Mouse (Mus musculus) gastrocnemius, postnatal 10 days (tissue): Measurements from ENCODE around the gene Slc25a44. TPM values are rescaled to one million over a fixed set of nuclear protein-coding genes. Genes with fewer than 3 reads are reported as not detected.
"Not testable (repeated sequence)": the region's sequence is repeated elsewhere in the genome, so short reads cannot be mapped to it uniquely, and the experiment has no call there.

ENCODE experiments used
- DNase-seq: peaks from one replicate; pipeline ENCODE4 v3.0.0; 2021; ENCODE audit warnings: mixed read lengths
- microRNA-seq, 2 experiments: library from miRNA; unstranded; fragments of <30 nt; microRNA quantifications; one replicate each; pipeline ENCODE4 v1.2.0; 2021
- total RNA-seq, 2 experiments: library from RNA; stranded (reverse); gene quantifications; 2 replicates each; pipeline ENCODE4 v1.2.3; 2021

Gene Slc25a44
- total RNA-seq, 2 experiments from 2014 or later: 11.9 to 12.3 TPM

DNA sequence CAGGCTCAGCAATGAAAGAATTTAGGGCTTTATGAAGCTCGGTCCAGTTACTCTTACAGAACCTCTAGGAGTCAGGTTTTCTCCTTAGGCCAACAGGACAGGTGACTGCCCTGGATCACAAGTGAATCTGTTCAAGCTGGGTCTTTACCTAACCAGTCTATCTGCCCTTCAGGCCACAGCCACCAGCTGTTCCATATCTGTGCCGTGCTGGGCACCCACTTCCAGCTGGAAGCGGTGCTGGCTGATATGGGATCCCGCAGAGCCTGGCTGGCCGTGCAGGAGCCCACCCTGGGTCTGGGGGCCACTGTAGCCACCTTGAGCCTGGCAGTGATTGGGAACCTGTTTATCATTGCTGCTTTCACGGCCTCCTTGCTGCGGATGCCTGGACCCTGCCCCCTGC lies 57.4 kb downstream of the Slc25a44 start:
- DNase-seq: not testable (repeated sequence)

DNA sequence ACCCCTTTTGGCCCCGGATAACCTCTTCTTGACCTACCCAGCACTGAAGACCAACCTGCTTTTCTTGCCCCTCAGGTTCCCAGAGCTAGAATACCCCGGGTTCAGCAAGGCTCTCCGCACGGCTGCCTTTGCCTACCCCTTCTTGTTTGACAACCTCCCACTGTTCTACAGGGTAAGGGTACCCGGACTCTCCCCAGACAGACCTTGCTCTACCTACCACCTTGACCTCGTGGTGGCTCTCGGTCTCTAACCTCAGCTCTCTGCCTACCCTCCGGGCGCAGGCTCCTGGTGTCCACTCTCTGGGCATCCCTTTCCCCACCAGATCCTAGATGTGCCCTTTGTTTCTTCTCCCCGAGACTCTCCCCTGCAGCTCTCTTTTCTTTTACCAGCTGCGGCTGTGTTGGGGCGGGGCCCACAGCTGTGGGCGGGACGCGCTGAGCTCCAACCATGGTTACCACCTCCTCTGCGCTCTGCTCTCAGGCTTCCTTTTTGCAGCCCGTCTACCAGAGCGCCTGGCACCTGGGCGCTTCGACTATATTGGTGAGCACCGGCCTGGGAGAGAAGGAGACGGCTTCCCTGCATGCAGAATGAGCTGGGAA lies 58.0 kb downstream of the Slc25a44 start:
- DNase-seq: peak; percentile 40

DNA sequence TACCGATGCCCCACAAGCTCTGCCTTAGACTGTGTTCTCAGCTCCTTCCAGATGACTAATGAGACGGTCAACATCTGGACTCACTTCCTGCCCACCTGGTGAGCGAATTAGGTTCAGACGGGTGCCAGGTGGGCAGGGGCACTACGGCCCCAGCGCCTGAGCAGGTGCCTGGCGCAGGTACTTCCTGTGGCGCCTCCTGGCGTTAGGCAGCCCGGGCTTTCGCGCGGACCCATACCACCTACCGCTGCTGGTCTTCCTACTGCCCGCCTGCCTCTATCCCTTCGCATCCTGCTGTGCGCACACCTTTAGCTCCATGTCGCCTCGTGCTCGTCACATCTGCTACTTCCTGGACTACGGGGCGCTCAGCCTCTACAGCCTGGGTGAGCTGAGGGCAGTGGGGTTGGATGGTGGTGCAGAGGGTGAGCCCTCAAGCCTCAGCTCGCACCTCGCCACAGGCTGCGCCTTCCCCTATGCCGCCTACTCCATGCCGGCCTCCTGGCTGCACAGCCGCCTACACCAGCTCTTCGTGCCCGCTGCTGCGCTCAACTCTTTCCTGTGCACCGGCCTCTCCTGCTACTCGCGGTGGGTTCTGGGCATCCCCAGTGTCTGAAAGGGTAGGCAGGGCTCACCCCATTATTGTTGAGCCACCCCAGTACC lies 59.1 kb downstream of the Slc25a44 start:
- no peak for DNase-seq

DNA sequence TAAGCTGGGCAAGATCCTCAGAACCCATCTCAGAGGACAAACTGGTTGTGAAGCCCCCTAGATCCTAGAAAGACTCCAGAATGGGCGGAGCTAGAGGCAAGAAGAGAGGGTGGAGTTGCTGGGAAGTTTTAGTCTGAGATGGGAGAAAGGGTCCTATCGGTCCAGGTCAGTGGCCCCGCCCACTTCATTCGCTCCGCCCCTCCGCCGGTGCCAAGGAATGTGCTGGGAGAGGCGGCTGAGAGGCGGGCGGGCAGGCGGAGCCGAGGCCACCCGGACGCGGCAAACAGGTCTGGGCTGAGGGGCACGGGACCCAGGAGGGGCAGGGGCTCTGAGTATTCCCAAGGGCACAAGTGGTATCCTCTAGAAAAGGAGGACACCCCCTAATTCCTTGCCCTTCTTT lies 60.6 kb downstream of the Slc25a44 start, which contains the start of gene Paqr6:
Paqr6 (plus strand) TSS at position 248 of the 400 bp plus-strand sequence.
- DNase-seq: peak; percentile 72

DNA sequence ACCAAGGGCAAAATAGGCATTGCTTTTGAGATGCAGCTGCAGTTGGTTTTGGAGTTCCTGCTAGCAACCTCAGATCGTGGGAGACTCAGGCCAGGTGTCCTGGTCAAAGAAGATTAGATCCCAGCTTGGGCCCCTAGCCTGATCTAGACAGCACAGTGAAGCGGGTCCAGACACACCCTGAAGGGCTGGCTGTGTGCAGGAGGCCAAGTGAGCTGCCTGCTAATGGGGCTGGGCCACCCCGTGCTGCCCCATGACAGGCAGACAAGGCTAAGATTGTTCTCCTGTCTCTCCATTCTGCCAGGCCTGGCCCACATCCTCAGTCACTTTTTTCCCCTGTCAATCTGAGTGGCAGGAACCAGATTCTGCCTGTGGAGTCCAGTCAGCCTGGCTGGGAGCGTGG lies 61.2 kb downstream of the Slc25a44 start:
- DNase-seq: no peak

DNA sequence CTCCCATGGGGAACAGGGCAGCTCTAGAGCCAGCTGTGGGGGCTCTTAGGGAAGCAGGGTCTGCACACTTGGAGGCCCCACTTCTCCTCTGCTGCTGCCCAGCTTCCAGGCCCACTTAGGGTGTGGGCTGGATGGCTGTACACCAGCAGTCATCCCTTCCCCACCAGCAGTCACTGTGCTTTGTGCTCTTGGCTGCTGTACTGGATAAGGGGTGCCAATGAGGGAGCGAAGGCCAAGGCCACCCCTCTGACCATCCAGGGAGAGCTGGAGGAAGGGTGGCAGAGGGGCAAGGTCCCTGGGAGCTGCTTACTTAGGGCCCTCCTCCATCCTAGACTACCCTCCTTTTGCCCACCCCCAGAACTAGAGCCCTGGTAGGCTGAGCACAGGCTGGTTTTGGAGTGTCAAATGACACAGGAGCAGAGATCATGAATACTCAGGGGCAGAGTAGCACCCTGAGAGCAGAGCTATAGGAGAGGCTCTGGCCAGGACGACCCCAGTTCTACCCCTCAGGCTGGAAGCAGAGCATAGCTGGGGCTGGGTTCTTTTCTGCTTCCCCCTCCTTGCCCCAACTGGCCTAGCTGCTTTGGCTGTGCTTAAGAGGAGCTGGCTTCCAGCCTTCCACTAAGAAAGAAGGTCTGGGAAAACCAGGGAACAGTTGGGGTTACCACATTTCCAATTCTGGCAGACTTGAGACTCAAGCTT lies 63.2 kb downstream of the Slc25a44 start:
- DNase-seq: no peak

DNA sequence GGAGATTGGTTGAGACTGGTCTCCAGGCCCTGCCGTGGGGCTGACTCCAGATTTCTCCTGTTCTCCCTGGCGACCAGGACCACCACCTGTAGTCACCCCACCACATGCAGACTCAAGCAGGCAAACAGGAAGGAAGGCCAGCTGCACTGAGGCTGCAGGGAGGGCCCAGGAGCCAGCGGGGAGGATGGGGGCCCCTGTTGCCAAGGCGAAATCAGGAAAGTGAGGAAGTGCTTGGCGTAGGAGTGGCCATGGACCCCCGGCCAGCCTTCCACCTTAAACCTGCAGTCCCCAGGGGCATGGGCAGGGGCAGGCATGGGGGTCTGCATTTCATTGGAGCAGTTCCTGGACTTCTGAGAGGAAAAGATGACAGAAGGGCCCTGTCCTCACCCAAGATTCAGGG lies 63.8 kb downstream of the Slc25a44 start:
- DNase-seq: no peak

Small RNA genes lying within 50 kb of the gene (microRNA-seq; reads per million reads assigned to microRNA genes)
- 0 reads per million in 2 experiments for gene Mir7011

Other genes starting within 250 kb of the Slc25a44 start
- not detected for gene Rhbg, start 170.4 kb downstream of the Slc25a44 start, total RNA-seq
- under 1 TPM; 0.47 to 0.72 TPM for gene Gm38392, start 137.9 kb downstream of the Slc25a44 start, total RNA-seq
- 1 to 10 TPM; 8.7 to 9.5 TPM for gene Tsacc, start 128.1 kb downstream of the Slc25a44 start, total RNA-seq
- gene Cct3, start 128.0 kb downstream of the Slc25a44 start, total RNA-seq: 100 to 1,000 TPM; 177 to 190 TPM
- 10 to 100 TPM; 48.2 to 52.1 TPM for gene Glmp, start 100.1 kb downstream of the Slc25a44 start, total RNA-seq
- gene Tmem79, start 89.0 kb downstream of the Slc25a44 start, total RNA-seq: 1 to 10 TPM; 1.1 to 1.2 TPM
- gene Smg5, start 88.9 kb downstream of the Slc25a44 start, total RNA-seq: 10 to 100 TPM; 31.1 to 43.9 TPM
- 1 to 10 TPM; 1.2 to 1.6 TPM for gene Paqr6, start 60.6 kb downstream of the Slc25a44 start, total RNA-seq
- gene Bglap3, start 52.4 kb downstream of the Slc25a44 start, total RNA-seq: 10 to 100 TPM in 1 of 2 experiments, not detected in 1; 29.3 TPM
- gene Bglap2, start 46.4 kb downstream of the Slc25a44 start, total RNA-seq: 10 to 100 TPM in 1 of 2 experiments, not detected in 1; 42.4 TPM
- 100 to 1,000 TPM in 1 of 2 experiments, not detected in 1; 175 TPM for gene Bglap, start 40.7 kb downstream of the Slc25a44 start, total RNA-seq
- 10 to 100 TPM; 44.0 to 46.8 TPM for gene Pmf1, start 14.8 kb downstream of the Slc25a44 start, total RNA-seq
- 1 to 10 TPM; 2.3 to 3.7 TPM for gene Sema4a, start 36.0 kb upstream of the Slc25a44 start, total RNA-seq
- 100 to 1,000 TPM; 189 to 213 TPM for gene Lmna, start 84.8 kb upstream of the Slc25a44 start, total RNA-seq
- gene Mex3a, start 107.3 kb upstream of the Slc25a44 start, total RNA-seq: 1 to 10 TPM; 3.0 to 6.3 TPM
- not detected for gene Rab25, start 123.2 kb upstream of the Slc25a44 start, total RNA-seq
- 10 to 100 TPM; 75.4 to 81.8 TPM for gene Lamtor2, start 127.9 kb upstream of the Slc25a44 start, total RNA-seq
- gene Ubqln4, start 128.6 kb upstream of the Slc25a44 start, total RNA-seq: 10 to 100 TPM; 45.1 to 52.2 TPM
- gene Ssr2, start 150.7 kb upstream of the Slc25a44 start, total RNA-seq: 100 to 1,000 TPM; 108 to 125 TPM
- gene Arhgef2, start 180.8 kb upstream of the Slc25a44 start, total RNA-seq: 10 to 100 TPM; 58.2 to 97.6 TPM
- not detected for gene Rxfp4, start 228.0 kb upstream of the Slc25a44 start, total RNA-seq